Mouse (Mus musculus): ENCODE data around the gene Ephb2.

DNA sequence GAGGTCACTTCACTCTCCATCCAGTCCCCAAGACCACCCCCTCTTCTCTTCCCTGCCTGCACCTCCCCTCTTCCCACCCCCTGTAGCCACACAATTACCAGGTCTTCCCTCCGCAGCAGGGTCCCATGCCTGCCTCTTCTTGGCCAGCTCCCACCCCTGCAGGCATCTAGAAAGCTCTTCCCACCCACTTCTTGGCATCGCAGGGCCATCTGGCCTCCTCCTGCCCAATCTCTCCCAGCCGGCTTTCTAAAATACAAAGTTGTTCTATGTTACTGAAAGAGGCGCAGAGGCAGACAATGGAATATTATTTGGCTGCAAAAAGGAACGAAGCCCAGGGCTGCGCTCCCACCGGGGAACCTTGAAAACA is 136.7 kb downstream of the Ephb2 start:
- TF ChIP-seq CTCF (IDR thresholded peaks at IDR 0.05; ENCODE audit: extremely low read depth, insufficient read depth, insufficient read length, insufficient replicate concordance): no peak
- TF ChIP-seq POLR2A (IDR thresholded peaks at IDR 0.05; ENCODE audit: low read depth, low read length): no peak

All from spleen, adult 2 months (tissue).